Mouse (Mus musculus) lung, adult 2 months (tissue): ENCODE results near the gene Orm3. TPM values are rescaled to one million over a fixed set of nuclear protein-coding genes. Genes with fewer than 3 reads are reported as not detected.

Source experiments
- DNase-seq: peaks from one replicate; pipeline ENCODE4 v3.0.0; 2022
- H3K4me1 ChIP-seq: fragments of 200-500 bp; 2 replicates; pipeline ENCODE4 v1.6.1; 2011; ENCODE audit warnings: low read length; ENCODE audit not compliant: control insufficient read depth, insufficient read depth
- H3K4me3 ChIP-seq: fragments of 200-500 bp; replicated peaks from 2 replicates; pipeline ENCODE3; 2011; ENCODE audit warnings: low read depth, mild to moderate bottlenecking, control low read depth, low read length; ENCODE audit errors: extremely low read depth
- CTCF ChIP-seq: fragments of 200-500 bp; IDR thresholded peaks from 2 replicates; pipeline ENCODE4 v1.5.1; 2011; ENCODE audit warnings: mild to moderate bottlenecking, low read length, control low read depth; ENCODE audit not compliant: insufficient read depth
- POLR2A ChIP-seq: fragments of 200-500 bp; IDR thresholded peaks from 2 replicates; pipeline ENCODE4 v1.6.1; 2011; ENCODE audit warnings: low read depth, mild to moderate bottlenecking, control low read depth, low read length, borderline replicate concordance; ENCODE audit errors: extremely low read depth
- WGBS: fragments of 180-500 bp; shearing (Covaris S2); methylation state at CpG from one replicate; pipeline ENCODE4 v1.1.7; 2018; 5-methylcytosine and 5-hydroxymethylcytosine counted together
- polyA plus RNA-seq: library from polyadenylated mRNA; depleted of rRNA; stranded (reverse); fragments of >200 nt; gene quantifications from 2 replicates; pipeline ENCODE4 v1.2.3, GENCODE M21; 2012

The Orm3 gene
- polyA plus RNA-seq, 1 experiment = 0.50 TPM

DNA sequence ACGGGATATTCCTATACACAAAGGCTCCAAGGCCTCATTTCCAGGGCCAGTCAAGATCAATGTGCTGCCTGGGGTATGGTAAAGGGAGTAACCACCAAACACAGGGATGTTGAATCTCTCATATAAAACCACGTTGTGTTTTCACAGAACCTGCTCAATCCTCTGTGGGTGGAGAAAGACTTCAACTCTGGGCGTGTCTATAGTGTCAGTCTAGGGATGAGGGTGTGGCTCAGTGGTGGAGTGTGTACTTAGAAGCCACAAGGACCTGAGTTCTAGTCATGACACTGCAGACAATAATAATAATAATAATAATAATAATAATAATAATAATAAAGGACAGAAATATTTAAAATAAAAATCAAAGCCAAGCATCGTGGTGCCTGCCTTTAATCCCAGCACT, 28.3 kb downstream of the Orm3 start:
- no peak overlapping the region for H3K4me3 ChIP-seq
- WGBS = 80% methylated on average over 4 of the region's 4 CpGs
- peaks cover 3% of the 10 kb centered on the region; the same call in 1 of the 2 replicates for H3K4me1 ChIP-seq
- TF ChIP-seq POLR2A (no peak), CTCF (no peak)
- DNase-seq = no peak

GRCm38 (mm10) chr4:63385253-63385652, 29.3 kb downstream of the Orm3 start:
- TF ChIP-seq CTCF = no peak
- TF ChIP-seq POLR2A = no peak
- no peak overlapping the region for H3K4me3 ChIP-seq
- H3K4me1 ChIP-seq = peaks cover 3% of the 10 kb centered on the region; the same call in 1 of the 2 replicates
- 79% methylated on average over 3 of the region's 3 CpGs for WGBS
- DNase-seq = no peak

- 37% methylated on average over 11 of the region's 11 CpGs for WGBS
- no peak for DNase-seq
Measured at GRCm38 (mm10) chr4:63385784-63386183, 29.8 kb downstream of the Orm3 start.

DNA sequence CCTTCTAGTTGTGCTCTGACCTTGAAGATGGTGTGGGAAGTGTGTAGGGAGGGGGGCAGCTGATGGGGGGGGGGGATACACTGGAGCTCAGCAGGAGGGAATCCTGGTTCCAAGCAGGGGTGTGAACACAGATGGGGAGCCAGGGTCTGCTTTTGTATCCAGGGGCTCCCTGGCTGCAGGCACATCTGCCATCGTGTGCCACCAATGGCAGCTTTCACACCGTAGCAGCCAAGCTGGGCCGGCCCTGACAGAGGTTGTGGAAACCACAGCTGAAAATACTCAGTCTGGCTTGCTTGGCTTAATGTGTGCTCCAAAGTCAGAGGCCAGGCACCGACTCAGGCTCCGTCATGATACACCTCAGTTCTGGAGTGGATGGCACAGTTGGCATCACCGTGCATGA, 32.1 kb downstream of the Orm3 start:
- no peak for DNase-seq
- H3K4me3 ChIP-seq = no peak overlapping the region
- TF ChIP-seq POLR2A (no peak), CTCF (no peak)
- WGBS = 73% methylated on average over 6 of the region's 6 CpGs
- peaks cover 8% of the 10 kb centered on the region for H3K4me1 ChIP-seq

More at GRCm38 (mm10) chr4:63385784-63386183, 29.8 kb downstream of the Orm3 start:
- H3K4me3 ChIP-seq = no peak overlapping the region
- no peak for TF ChIP-seq POLR2A
- TF ChIP-seq CTCF = no peak
- peaks cover 3% of the 10 kb centered on the region; the same call in 1 of the 2 replicates for H3K4me1 ChIP-seq

- 68% methylated on average over 8 of the region's 8 CpGs for WGBS
- DNase-seq = no peak
- peaks cover 11% of the 10 kb centered on the region for H3K4me1 ChIP-seq
Measured at GRCm38 (mm10) chr4:63389121-63389886, 33.3 kb downstream of the Orm3 start.

DNA sequence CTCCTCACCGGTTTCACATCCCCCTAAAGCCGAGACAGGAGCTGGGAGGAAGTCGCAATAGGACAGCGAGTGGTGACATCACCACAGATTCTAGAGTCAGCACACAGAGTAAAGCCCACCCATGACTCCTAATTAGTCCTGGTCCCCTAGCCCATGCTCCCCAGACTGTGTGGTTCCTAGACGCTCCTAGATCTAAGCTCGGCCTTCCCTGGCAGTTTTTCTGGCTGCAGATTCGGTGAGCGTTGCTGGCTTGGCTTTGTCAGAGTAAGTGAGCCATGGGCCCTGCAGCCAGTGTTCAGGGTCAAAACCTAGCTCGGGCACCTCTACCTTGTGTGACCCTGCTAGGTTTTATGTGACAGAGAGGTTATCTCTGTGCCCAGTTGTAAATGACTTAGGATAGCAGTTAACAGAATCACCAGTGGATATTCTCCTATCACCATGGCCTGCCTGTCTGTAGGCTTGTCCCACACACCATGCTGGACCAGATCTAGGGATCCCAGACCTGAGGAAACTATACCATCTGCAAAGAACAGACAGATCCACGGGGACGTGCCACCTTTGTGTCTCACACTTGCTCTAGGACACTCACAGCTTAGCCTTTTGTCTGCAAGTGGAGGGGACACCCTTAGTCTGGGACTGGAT, 34.0 kb downstream of the Orm3 start:
- 76% methylated on average over 11 of the region's 11 CpGs for WGBS
- peaks cover 11% of the 10 kb centered on the region for H3K4me1 ChIP-seq
- H3K4me3 ChIP-seq = no peak overlapping the region
- DNase-seq = no peak
- TF ChIP-seq POLR2A = no peak
- TF ChIP-seq CTCF = no peak

More at GRCm38 (mm10) chr4:63389121-63389886, 33.3 kb downstream of the Orm3 start:
- H3K4me3 ChIP-seq = no peak overlapping the region
- TF ChIP-seq POLR2A (no peak), CTCF (no peak)

DNA sequence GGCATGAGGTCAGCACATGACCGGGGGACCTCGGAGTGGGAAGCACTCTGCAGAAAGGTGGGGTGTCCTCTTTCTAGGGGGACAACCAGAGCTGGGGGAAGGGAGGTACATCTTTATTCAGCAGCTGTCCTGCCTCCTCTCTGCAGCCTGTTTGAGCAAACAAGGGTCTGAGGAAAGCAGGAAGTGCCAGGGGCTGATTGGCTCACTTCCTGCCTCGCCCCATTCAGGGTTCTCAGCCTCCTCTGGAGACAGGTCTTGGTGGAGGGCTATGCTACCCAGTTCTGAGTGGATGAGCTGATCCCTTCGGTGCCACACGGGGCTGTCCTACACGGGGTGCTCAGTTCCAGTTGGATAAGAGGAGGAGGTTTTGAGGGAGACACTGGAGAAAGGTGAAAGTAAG, 35.4 kb downstream of the Orm3 start:
- DNase-seq = no peak
- peaks cover 8% of the 10 kb centered on the region for H3K4me1 ChIP-seq
- 46% methylated on average over 6 of the region's 6 CpGs for WGBS

DNA sequence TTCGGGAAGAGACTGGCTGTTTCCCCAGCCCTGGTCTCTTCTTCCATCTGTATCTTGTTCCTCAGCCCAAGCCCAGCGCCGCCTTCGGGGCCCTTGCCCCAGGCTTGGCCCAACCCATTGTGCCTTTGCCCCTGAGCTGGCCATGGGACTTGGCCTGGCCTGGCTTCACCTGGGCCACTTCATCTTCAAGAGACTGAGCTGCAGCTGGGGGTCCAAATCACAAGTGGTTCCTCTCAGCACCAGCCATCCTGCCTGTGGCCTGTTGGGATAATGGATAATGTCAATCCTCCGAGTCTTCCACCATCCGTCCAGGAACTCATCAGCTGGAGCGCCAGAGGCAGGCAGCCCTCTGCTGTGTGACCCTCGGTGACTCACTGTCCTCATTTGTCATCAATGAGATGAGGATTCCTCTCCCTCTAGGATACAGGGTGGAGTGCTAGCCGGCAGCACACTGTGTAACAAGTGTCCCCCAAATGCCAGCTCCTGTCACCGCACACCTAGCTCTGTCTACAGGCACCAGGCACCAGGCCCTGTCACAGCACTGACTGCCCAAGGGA, 42.1 kb downstream of the Orm3 start:
- Histone ChIP-seq H3K4me3 (no peak overlapping the region), H3K4me1 (peaks cover 15% of the 10 kb centered on the region)
- WGBS = 88% methylated on average over 10 of the region's 10 CpGs
- no peak for TF ChIP-seq POLR2A
- no peak for TF ChIP-seq CTCF
- DNase-seq = no peak

More for the DNA sequence above, 35.4 kb downstream of the Orm3 start:
- TF ChIP-seq CTCF = no peak
- TF ChIP-seq POLR2A = no peak
- H3K4me3 ChIP-seq = no peak overlapping the region

DNA sequence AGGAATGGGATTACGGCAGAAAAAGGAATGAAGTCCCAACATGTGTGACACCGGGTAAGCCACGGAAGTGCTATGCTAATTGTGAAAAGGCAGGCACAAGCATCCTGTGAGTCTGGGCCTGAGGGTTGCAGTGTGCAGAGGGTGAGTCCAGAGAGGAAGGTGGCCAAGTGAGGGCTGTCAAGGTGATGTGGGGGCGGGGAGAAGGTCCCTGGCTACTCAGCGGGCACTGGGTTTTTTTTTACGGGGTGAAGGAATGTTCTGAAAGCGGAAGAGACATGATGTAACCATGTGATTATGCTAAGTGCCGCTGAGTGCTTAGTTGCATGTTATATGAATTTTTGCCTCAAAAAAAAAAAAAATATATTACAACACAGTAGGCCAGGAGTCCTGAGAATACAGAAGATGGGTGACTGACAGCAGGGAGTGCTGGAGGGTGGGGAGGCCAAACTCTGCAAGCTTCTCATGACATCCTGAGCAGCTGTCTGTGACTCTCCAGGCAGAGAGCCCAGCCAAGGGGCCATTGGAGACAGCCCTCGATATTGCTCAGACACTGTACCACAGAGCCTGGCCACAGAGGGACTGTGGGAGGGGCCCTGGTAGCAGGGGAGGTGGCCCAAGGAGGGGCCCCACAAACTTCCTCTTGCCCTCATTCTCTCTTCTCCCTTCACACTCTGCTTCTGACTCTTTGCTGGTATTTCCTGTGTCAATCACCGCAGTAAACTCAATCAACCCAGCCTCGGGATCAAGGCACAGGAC, 43.1 kb downstream of the Orm3 start:
- H3K4me1 ChIP-seq = peaks cover 18% of the 10 kb centered on the region
- DNase-seq = peak; percentile 37
- no peak overlapping the region for H3K4me3 ChIP-seq
- TF ChIP-seq CTCF = no peak
- TF ChIP-seq POLR2A = no peak
- WGBS = 21% methylated on average over 11 of the region's 11 CpGs
